ENCODE assay signal across 8 mouse cellular contexts in genomic region chr15:85042361-85042954, GRCm38 (mm10). TPM values are rescaled to one million over a fixed set of nuclear protein-coding genes. Genes with fewer than 3 reads are reported as not detected.
A peak's percentile ranks its signal among the peaks of the same experiment; 100 is the strongest.
DNase-seq lines count a peak whose midpoint lies in the region; ATAC-seq lines count a peak whose summit lies in the region.

No protein-coding gene starts in this region.

- no peak overlapping the region for H3K27ac ChIP-seq in embryonic facial prominence, embryonic 11.5 days (replicated peaks; ENCODE audit: low read depth, low read length)
- H3K27ac ChIP-seq in limb, embryonic 10.5 days: peak overlapping the region; percentile 77
- H3K27ac ChIP-seq in midbrain, embryonic 13.5 days: peak overlapping the region; percentile 69

- H3K4me1 ChIP-seq in embryonic facial prominence, embryonic 11.5 days (ENCODE audit: control insufficient read depth, insufficient read depth, low read length): no peaks in the 10 kb centered on the region
- H3K4me1 ChIP-seq in limb, embryonic 10.5 days: peaks cover 56% of the 10 kb centered on the region
- peaks cover 44% of the 10 kb centered on the region for H3K4me1 ChIP-seq in midbrain, embryonic 13.5 days (replicated peaks)

- H3K4me2 ChIP-seq in embryonic facial prominence, embryonic 11.5 days (ENCODE audit: low read depth, low read length): no peak overlapping the region
- H3K4me2 ChIP-seq in midbrain, embryonic 13.5 days (replicated peaks): 0 out of 2 replicates have a peak overlapping the region, but pooled peaks have one; percentile 5

- no peaks in the 10 kb centered on the region for H3K36me3 ChIP-seq in embryonic facial prominence, embryonic 11.5 days (replicated peaks; ENCODE audit: control insufficient read depth, insufficient read depth, low read depth, low read length)
- peaks cover 26% of the 10 kb centered on the region for H3K36me3 ChIP-seq in limb, embryonic 10.5 days
- H3K36me3 ChIP-seq in midbrain, embryonic 13.5 days: peaks cover 19% of the 10 kb centered on the region

- H3K27me3 ChIP-seq in embryonic facial prominence, embryonic 11.5 days (ENCODE audit: control insufficient read depth, insufficient read depth, low read length): no peaks in the 10 kb centered on the region
- H3K27me3 ChIP-seq in limb, embryonic 10.5 days (ENCODE audit: low read depth, poor library complexity, severe bottlenecking): no peaks in the 10 kb centered on the region
- no peaks in the 10 kb centered on the region for H3K27me3 ChIP-seq in midbrain, embryonic 13.5 days

- WGBS in embryonic facial prominence, embryonic 11.5 days: 13% methylated on average over 4 of the region's 4 CpGs
- WGBS in limb, embryonic 10.5 days: 24% methylated on average over 4 of the region's 4 CpGs
- WGBS in midbrain, embryonic 13.5 days: 7% methylated on average over 4 of the region's 4 CpGs

- peak; percentile 72 for DNase-seq in urinary bladder, postnatal 14 days (ENCODE audit: low spot score)
- no peak for DNase-seq in urinary bladder, postnatal 10 days (ENCODE audit: low spot score)
- DNase-seq in embryonic facial prominence, embryonic 11.5 days (ENCODE audit: low spot score): peak; percentile 83
- DNase-seq in heart, adult 8-10 months (ENCODE audit: low spot score): peak; percentile 85
- DNase-seq in kidney, adult 18-20 months: peak; percentile 35
- peak; percentile 44 for DNase-seq in limb, embryonic 10.5 days (ENCODE audit: low spot score)
- DNase-seq in spleen, adult 12 weeks (ENCODE audit: low spot score): peak; percentile 40

- H3K9me3 ChIP-seq in embryonic facial prominence, embryonic 11.5 days (replicated peaks; ENCODE audit: control insufficient read depth, low read length): no peaks in the 10 kb centered on the region
- no peaks in the 10 kb centered on the region for H3K9me3 ChIP-seq in limb, embryonic 10.5 days (replicated peaks)
- H3K9me3 ChIP-seq in midbrain, embryonic 13.5 days: no peaks in the 10 kb centered on the region

- no peak; the same call in 1 of the 2 replicates for ATAC-seq in embryonic facial prominence, embryonic 11.5 days (replicated peaks; ENCODE audit: insufficient number of reproducible peaks, low FRiP score, low TSS enrichment, low read depth)
- ATAC-seq in midbrain, embryonic 13.5 days: peak; percentile 76

- no peak overlapping the region for H3K9ac ChIP-seq in embryonic facial prominence, embryonic 11.5 days (replicated peaks; ENCODE audit: low read length)
- H3K9ac ChIP-seq in midbrain, embryonic 13.5 days (replicated peaks): no peak overlapping the region

- H3K4me3 ChIP-seq in embryonic facial prominence, embryonic 11.5 days (ENCODE audit: low read depth, low read length): no peak overlapping the region
- no peak overlapping the region for H3K4me3 ChIP-seq in limb, embryonic 10.5 days
- H3K4me3 ChIP-seq in midbrain, embryonic 13.5 days (replicated peaks): no peak overlapping the region

RNA-seq across cellular contexts. Expression of gene Fam118a, which starts 13.7 kb away (rescaled TPM):
- 26.1 and 26.3 TPM in 2 replicates for polyA plus RNA-seq in embryonic facial prominence, embryonic 11.5 days (2014; fragmentation: Nextera tagmentation; extraction: Ambion mirVana)
- total RNA-seq in heart, adult 8-10 months (2022): 1 to 10 TPM; 6.1 to 7.7 (median 6.9) TPM
- 30.0 and 30.4 TPM in 2 replicates for polyA plus RNA-seq in limb, embryonic 10.5 days (2016; fragmentation: Nextera tagmentation; extraction: Ambion mirVana)
- polyA plus RNA-seq in midbrain, embryonic 13.5 days (2015; fragmentation: Nextera tagmentation; extraction: Ambion mirVana): 24.4 and 26.0 TPM in 2 replicates

RNA-seq across cellular contexts. Expression of gene Upk3a, which starts 25.5 kb away (rescaled TPM):
- not detected in 2 replicates for polyA plus RNA-seq in embryonic facial prominence, embryonic 11.5 days (2014; fragmentation: Nextera tagmentation; extraction: Ambion mirVana)
- not detected for total RNA-seq in heart, adult 8-10 months (2022)
- not detected in 2 replicates for polyA plus RNA-seq in limb, embryonic 10.5 days (2016; fragmentation: Nextera tagmentation; extraction: Ambion mirVana)
- 0.39 and 0.43 TPM in 2 replicates for polyA plus RNA-seq in midbrain, embryonic 13.5 days (2015; fragmentation: Nextera tagmentation; extraction: Ambion mirVana)

RNA-seq across cellular contexts. Expression of gene 5031439G07Rik, which starts 54.1 kb away (rescaled TPM):
- polyA plus RNA-seq in embryonic facial prominence, embryonic 11.5 days (2014; fragmentation: Nextera tagmentation; extraction: Ambion mirVana): 11.6 and 16.8 TPM in 2 replicates
- total RNA-seq in heart, adult 8-10 months (2022): 10 to 100 TPM; 30.5 to 36.5 (median 33.8) TPM
- 9.7 and 10.1 TPM in 2 replicates for polyA plus RNA-seq in limb, embryonic 10.5 days (2016; fragmentation: Nextera tagmentation; extraction: Ambion mirVana)
- polyA plus RNA-seq in midbrain, embryonic 13.5 days (2015; fragmentation: Nextera tagmentation; extraction: Ambion mirVana): 17.4 and 19.0 TPM in 2 replicates
